Mouse (Mus musculus): Measurements from ENCODE around the gene Ccdc86. TPM values are rescaled to one million over a fixed set of nuclear protein-coding genes. Genes with fewer than 3 reads are reported as not detected.

Ccdc86 gene
- total RNA-seq, 2 experiments from 2014 or later, result 8.5 to 8.9 TPM

Other genes starting within 250 kb of the Ccdc86 start
- under 1 TPM; 0.17 to 0.22 TPM for gene Cd5, start 210.3 kb downstream of the Ccdc86 start, total RNA-seq (2021)
- gene Cd6, start 119.2 kb downstream of the Ccdc86 start, total RNA-seq (2021), result 1 to 10 TPM; 1.3 to 1.5 TPM
- 1 to 10 TPM; 1.4 to 1.5 TPM for gene Slc15a3, start 109.5 kb downstream of the Ccdc86 start, total RNA-seq (2021)
- 100 to 1,000 TPM; 344 to 360 TPM for gene Tmem132a, start 79.3 kb downstream of the Ccdc86 start, total RNA-seq (2021)
- 10 to 100 TPM; 41.0 to 48.8 TPM for gene Tmem109, start 67.3 kb downstream of the Ccdc86 start, total RNA-seq (2021)
- gene Prpf19, start 54.0 kb downstream of the Ccdc86 start, total RNA-seq (2021), result 100 to 1,000 TPM; 185 to 190 TPM
- gene Zp1, start 28.6 kb downstream of the Ccdc86 start, total RNA-seq (2021), result not detected
- under 1 TPM; 0.32 to 0.33 TPM for gene Ptgdr2, start 12.1 kb downstream of the Ccdc86 start, total RNA-seq (2021)
- gene Ms4a10, start 25.4 kb upstream of the Ccdc86 start, total RNA-seq (2021), result not detected
- under 1 TPM in 1 of 2 experiments, not detected in 1; 0.80 TPM for gene Ms4a15, start 44.0 kb upstream of the Ccdc86 start, total RNA-seq (2021)
- gene Ms4a18, start 68.8 kb upstream of the Ccdc86 start, total RNA-seq (2021), result not detected
- gene Ms4a8a, start 131.8 kb upstream of the Ccdc86 start, total RNA-seq (2021), result not detected
- not detected for gene 1700017D01Rik, start 181.6 kb upstream of the Ccdc86 start, total RNA-seq (2021)
- gene 1700025F22Rik, start 216.1 kb upstream of the Ccdc86 start, total RNA-seq (2021), result not detected
- gene Ms4a13, start 247.5 kb upstream of the Ccdc86 start, total RNA-seq (2021), result not detected